Mouse (Mus musculus): ENCODE measurements around the gene Plxnd1. TPM values are rescaled to one million over a fixed set of nuclear protein-coding genes. Genes with fewer than 3 reads are reported as not detected.

Gene Plxnd1
- polyA plus RNA-seq, 1 experiment from 2014 or later: 42.3 TPM

- DNase-seq (ENCODE audit: low spot score): peak; percentile 81
- no peaks in the 10 kb centered on the region for H3K9me3 ChIP-seq (replicated peaks; ENCODE audit: low read length)
- H3K36me3 ChIP-seq (ENCODE audit: insufficient read depth, low read length): no peaks in the 10 kb centered on the region
- H3K9ac ChIP-seq (ENCODE audit: low read depth, low read length): no peak overlapping the region
- TF ChIP-seq CTCF (IDR thresholded peaks at IDR 0.05; ENCODE audit: low read depth): peak; percentile 79
- H3K4me2 ChIP-seq (ENCODE audit: low read length): peak overlapping the region; percentile 29; the same call in 1 of the 2 replicates
- no peaks in the 10 kb centered on the region for H3K27me3 ChIP-seq (ENCODE audit: insufficient read depth, low read length)
- no peak overlapping the region; the same call in 1 of the 2 replicates for H3K27ac ChIP-seq
- no peak overlapping the region for H3K4me3 ChIP-seq (replicated peaks; ENCODE audit: low read depth, low read length)
- 10% methylated on average over 9 of the region's 9 CpGs for WGBS
- peaks cover 32% of the 10 kb centered on the region for H3K4me1 ChIP-seq (replicated peaks; ENCODE audit: insufficient read depth, low read length)
- ATAC-seq (replicated peaks; ENCODE audit: low FRiP score, low read depth): no peak; the same call in 1 of the 2 replicates
Measured at GRCm38 (mm10) chr6:116007561-116008173, 12.9 kb upstream of the Plxnd1 start.

GRCm38 (mm10) chr6:116006731-116007130 lies 11.9 kb upstream of the Plxnd1 start:
- Histone ChIP-seq H3K27me3 (ENCODE audit: insufficient read depth, low read length) (no peaks in the 10 kb centered on the region), H3K4me3 (replicated peaks; ENCODE audit: low read depth, low read length) (no peak overlapping the region), H3K27ac (peak overlapping the region; percentile 90), H3K4me2 (ENCODE audit: low read length) (0 out of 2 replicates have a peak overlapping the region, but pooled peaks have one; percentile 4), H3K9ac (ENCODE audit: low read depth, low read length) (no peak overlapping the region), H3K4me1 (replicated peaks; ENCODE audit: insufficient read depth, low read length) (peaks cover 32% of the 10 kb centered on the region), H3K36me3 (ENCODE audit: insufficient read depth, low read length) (no peaks in the 10 kb centered on the region), H3K9me3 (replicated peaks; ENCODE audit: low read length) (no peaks in the 10 kb centered on the region)
- DNase-seq (ENCODE audit: low spot score) (peak; percentile 74), ATAC-seq (replicated peaks; ENCODE audit: low FRiP score, low read depth) (peak; percentile 14)
- whole genome bisulfite sequencing: 16% methylated on average over 9 of the region's 9 CpGs
- TF ChIP-seq CTCF (IDR thresholded peaks at IDR 0.05; ENCODE audit: low read depth): no peak

GRCm38 (mm10) chr6:116005959-116006288 lies 11.1 kb upstream of the Plxnd1 start:
- Histone ChIP-seq H3K27ac (peak overlapping the region; percentile 90), H3K27me3 (ENCODE audit: insufficient read depth, low read length) (no peaks in the 10 kb centered on the region), H3K36me3 (ENCODE audit: insufficient read depth, low read length) (no peaks in the 10 kb centered on the region), H3K9me3 (replicated peaks; ENCODE audit: low read length) (no peaks in the 10 kb centered on the region), H3K4me1 (replicated peaks; ENCODE audit: insufficient read depth, low read length) (peaks cover 32% of the 10 kb centered on the region), H3K4me2 (ENCODE audit: low read length) (no peak overlapping the region), H3K9ac (ENCODE audit: low read depth, low read length) (no peak overlapping the region; the same call in 1 of the 2 replicates), H3K4me3 (replicated peaks; ENCODE audit: low read depth, low read length) (no peak overlapping the region)
- WGBS: 63% methylated on average over 4 of the region's 4 CpGs
- no peak for ATAC-seq (replicated peaks; ENCODE audit: low FRiP score, low read depth)
- no peak for TF ChIP-seq CTCF (IDR thresholded peaks at IDR 0.05; ENCODE audit: low read depth)
- no peak for DNase-seq (ENCODE audit: low spot score)

- Histone ChIP-seq H3K9ac (ENCODE audit: low read depth, low read length) (peak overlapping the region; percentile 5; the same call in 1 of the 2 replicates), H3K4me2 (ENCODE audit: low read length) (no peak overlapping the region), H3K27ac (peak overlapping the region; percentile 90), H3K9me3 (replicated peaks; ENCODE audit: low read length) (no peaks in the 10 kb centered on the region), H3K4me1 (replicated peaks; ENCODE audit: insufficient read depth, low read length) (peaks cover 32% of the 10 kb centered on the region), H3K4me3 (replicated peaks; ENCODE audit: low read depth, low read length) (no peak overlapping the region), H3K36me3 (ENCODE audit: insufficient read depth, low read length) (no peaks in the 10 kb centered on the region), H3K27me3 (ENCODE audit: insufficient read depth, low read length) (no peaks in the 10 kb centered on the region)
- peak; percentile 65 for DNase-seq (ENCODE audit: low spot score)
- TF ChIP-seq CTCF (IDR thresholded peaks at IDR 0.05; ENCODE audit: low read depth): no peak
- ATAC-seq (replicated peaks; ENCODE audit: low FRiP score, low read depth): no peak
- 62% methylated on average over 17 of the region's 17 CpGs for WGBS
Measured at GRCm38 (mm10) chr6:116005275-116005958, 10.6 kb upstream of the Plxnd1 start.

GRCm38 (mm10) chr6:116004716-116005115 lies 9.9 kb upstream of the Plxnd1 start:
- no peak overlapping the region for H3K9ac ChIP-seq (ENCODE audit: low read depth, low read length)
- H3K4me1 ChIP-seq (replicated peaks; ENCODE audit: insufficient read depth, low read length): peaks cover 32% of the 10 kb centered on the region
- no peaks in the 10 kb centered on the region for H3K36me3 ChIP-seq (ENCODE audit: insufficient read depth, low read length)
- H3K4me2 ChIP-seq (ENCODE audit: low read length): no peak overlapping the region
- H3K9me3 ChIP-seq (replicated peaks; ENCODE audit: low read length): no peaks in the 10 kb centered on the region
- H3K27ac ChIP-seq: peak overlapping the region; percentile 90
- no peak for TF ChIP-seq CTCF (IDR thresholded peaks at IDR 0.05; ENCODE audit: low read depth)
- no peak overlapping the region for H3K4me3 ChIP-seq (replicated peaks; ENCODE audit: low read depth, low read length)
- no peaks in the 10 kb centered on the region for H3K27me3 ChIP-seq (ENCODE audit: insufficient read depth, low read length)
- 83% methylated on average over 6 of the region's 6 CpGs for WGBS
- ATAC-seq (replicated peaks; ENCODE audit: low FRiP score, low read depth): no peak
- no peak for DNase-seq (ENCODE audit: low spot score)

GRCm38 (mm10) chr6:116004069-116004468 lies 9.3 kb upstream of the Plxnd1 start:
- DNase-seq (ENCODE audit: low spot score) (no peak), ATAC-seq (replicated peaks; ENCODE audit: low FRiP score, low read depth) (no peak)
- TF ChIP-seq CTCF (IDR thresholded peaks at IDR 0.05; ENCODE audit: low read depth): no peak
- H3K9me3 ChIP-seq (replicated peaks; ENCODE audit: low read length): no peaks in the 10 kb centered on the region
- H3K4me2 ChIP-seq (ENCODE audit: low read length): no peak overlapping the region
- no peak overlapping the region for H3K4me3 ChIP-seq (replicated peaks; ENCODE audit: low read depth, low read length)
- peak overlapping the region; percentile 90 for H3K27ac ChIP-seq
- H3K36me3 ChIP-seq (ENCODE audit: insufficient read depth, low read length): no peaks in the 10 kb centered on the region
- peaks cover 32% of the 10 kb centered on the region for H3K4me1 ChIP-seq (replicated peaks; ENCODE audit: insufficient read depth, low read length)
- 28% methylated on average over 7 of the region's 7 CpGs for whole genome bisulfite sequencing
- H3K9ac ChIP-seq (ENCODE audit: low read depth, low read length): 0 out of 2 replicates have a peak overlapping the region, but pooled peaks have one; percentile 4
- H3K27me3 ChIP-seq (ENCODE audit: insufficient read depth, low read length): no peaks in the 10 kb centered on the region

All from kidney, postnatal 0 days (tissue).